Mouse (Mus musculus) kidney, postnatal 10 days (tissue): ENCODE measurements around the gene Topors.
A peak's percentile ranks its signal among the peaks of the same experiment; 100 is the strongest.
"Not testable (repeated sequence)": the region's sequence is repeated elsewhere in the genome, so short reads cannot be mapped to it uniquely, and the experiment has no call there.

ENCODE experiments used
- DNase-seq: peaks from one replicate; pipeline ENCODE4 v3.0.0; 2021; ENCODE audit warnings: mixed read lengths

Topors gene

DNA sequence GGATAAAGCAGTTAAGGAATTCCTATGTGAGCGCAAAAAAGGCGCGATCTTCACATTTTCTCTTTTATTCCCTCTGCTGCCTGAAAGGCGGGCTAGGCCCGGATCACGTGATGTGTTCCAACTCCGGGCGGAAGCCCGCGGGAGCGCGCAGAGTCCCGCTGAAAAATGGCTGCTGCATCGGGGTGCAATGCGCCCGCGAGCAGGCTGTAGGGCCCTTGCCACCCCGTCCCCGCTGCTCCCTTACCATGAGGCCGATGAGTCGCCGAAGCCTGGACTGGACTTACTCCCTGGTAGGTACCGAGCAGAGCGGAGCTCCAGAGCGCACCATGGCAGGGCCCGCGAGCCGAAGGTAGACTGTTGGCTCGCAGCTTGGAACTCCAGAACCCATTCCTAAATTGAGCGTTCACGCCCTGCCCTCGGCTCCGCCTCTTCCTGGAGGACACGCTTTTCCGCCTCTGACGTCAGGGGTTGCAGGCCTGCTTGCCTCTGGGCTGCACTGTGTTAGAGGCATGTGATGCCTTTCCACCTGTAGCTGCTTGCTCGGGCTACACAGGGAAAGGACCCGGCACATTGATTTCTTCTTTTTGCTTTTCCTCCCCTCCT lies at the start of gene Topors, which contains the start of gene Smim27:
TSS of gene Topors (minus strand) at position 421 of the 603 bp plus-strand sequence.
TSS of gene Smim27 (plus strand) at position 150 of the 603 bp plus-strand sequence.
- DNase-seq, result peak; percentile 97

DNA sequence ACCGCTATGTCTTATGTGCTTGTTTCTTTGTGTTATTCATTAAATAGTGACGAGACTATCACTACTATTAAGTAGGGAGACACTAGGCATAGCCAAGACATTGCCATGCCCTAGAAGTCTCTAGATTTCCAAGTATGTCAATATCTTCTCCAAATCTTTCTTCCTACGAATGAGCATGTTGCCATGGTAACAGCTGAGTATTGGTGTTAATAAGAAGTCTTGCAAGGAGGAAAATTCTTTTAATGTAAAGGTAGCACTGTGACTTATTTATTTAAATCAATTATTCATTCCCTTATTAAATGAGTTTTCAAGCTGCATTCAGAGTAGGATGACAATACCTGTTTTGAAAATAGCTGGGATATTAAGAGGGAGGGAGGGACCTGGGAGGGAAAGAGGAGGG lies 47.8 kb upstream of the Topors start:
- no peak for DNase-seq

DNA sequence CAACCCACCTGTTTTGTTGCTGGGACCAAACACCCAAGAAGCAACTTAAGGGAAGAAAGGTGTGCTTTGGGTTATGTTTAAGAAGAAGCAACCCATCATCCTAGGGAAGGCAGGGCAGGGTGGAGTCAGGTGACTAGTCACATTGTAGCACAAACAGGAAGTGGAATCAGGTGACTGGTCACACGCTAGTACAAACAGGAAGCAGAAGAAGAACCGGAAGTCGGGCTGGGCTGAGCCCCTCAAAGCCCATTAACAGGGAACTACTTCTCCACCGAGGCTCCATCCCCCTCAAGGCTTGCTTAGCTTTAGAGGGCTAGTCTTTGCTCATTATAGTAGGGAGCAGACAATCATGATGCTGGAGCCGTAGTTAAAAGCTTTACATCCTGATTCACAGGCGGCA lies 43.4 kb upstream of the Topors start:
- DNase-seq, result no peak

DNA sequence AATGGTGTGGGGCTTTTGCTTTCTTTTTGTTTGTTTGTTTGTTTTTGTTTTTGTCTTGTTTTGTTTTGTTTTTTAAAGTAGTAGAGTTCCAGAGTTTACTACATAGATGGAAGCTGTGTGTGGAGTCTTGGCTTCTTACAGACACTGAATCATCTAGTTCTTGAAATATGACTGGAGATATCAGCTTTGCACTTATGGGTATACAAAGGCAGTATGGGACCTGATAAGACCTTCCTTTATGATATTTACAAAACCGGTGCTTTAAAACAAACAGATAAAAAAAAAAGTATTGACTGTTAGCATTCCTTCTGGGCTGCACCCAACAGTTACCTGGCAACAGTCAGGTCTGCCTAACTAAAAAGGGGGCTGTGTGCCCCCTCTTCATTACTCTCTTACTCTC lies 42.6 kb upstream of the Topors start:
- DNase-seq, result no peak

DNA sequence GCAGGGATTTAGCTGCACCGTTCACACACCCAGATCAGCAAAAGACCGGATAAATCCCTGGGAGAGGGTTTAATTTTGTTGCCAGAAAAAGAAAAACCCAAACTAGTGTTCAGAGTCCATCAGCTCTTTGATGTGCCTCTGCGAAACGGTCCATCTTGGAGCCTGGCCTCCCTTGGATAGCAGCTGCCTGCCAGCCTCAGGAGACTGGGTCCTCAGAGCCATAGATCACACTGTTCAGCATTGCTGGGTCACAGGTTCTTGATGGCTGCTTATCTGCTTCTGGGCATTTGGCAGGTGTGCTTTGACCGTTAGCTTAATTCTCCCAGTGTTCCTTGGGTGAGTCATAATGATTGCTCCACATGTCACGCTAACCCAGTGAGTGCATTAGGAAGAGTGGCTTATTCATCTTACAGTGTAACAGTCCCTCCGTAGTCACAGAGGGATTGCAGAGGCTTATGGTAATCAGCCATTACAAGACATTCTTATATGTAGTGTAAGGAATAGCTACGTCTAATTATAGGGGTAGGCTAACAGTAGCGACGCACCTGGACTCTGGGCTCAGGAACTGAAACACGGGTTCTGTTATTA lies 41.2 kb upstream of the Topors start:
- DNase-seq, result no peak

DNA sequence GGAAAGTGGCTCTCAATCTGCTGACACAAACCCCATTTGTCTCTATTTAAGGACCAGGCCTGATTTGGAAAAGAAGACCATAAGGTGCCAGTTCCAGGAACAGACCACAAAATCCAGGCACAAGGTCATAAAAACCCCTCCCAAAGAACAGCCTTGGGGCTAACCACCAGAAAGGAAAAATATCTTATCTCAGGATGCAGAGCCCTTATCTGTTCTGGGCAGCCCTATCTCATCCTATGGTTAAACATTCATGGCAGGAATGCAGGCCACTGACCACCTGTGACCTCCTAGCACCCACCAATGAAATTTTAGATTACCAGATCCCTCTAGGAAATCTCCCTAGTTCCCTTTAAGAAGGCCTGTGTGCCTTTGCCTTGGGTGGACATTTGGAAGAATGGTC lies 40.0 kb upstream of the Topors start:
- DNase-seq, result no peak

DNA sequence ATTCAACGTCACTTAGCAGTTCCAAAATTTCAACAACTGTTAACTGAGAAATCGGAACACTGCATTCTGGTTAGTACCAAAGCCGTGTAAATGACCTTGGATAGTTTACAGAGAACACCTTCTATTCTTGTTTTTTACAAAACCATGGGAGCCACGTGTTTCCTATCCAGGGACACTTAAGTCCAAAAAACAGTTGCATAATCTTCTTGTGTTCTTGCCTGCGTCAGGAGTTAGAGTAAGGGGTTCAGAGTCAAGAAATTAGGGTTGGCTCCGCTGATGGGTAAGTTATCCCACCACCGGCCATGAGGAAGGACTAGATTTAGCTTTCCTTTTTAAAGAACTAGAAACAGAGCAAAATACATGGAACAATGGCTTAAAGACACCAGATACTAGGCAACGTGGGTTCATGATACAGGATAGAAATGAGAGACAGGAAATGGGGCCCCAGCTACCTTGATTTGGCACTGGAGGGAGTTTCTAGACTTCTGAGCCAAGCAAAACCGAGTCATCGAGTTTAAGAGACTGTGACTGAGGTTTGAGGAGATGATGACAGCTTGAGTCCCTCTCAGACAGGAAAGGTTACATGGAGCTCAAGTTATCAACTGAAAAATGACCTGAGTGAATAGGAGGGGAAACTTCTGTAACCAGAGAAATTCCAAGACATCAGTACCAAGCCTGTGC lies 32.9 kb upstream of the Topors start:
- no peak for DNase-seq

DNA sequence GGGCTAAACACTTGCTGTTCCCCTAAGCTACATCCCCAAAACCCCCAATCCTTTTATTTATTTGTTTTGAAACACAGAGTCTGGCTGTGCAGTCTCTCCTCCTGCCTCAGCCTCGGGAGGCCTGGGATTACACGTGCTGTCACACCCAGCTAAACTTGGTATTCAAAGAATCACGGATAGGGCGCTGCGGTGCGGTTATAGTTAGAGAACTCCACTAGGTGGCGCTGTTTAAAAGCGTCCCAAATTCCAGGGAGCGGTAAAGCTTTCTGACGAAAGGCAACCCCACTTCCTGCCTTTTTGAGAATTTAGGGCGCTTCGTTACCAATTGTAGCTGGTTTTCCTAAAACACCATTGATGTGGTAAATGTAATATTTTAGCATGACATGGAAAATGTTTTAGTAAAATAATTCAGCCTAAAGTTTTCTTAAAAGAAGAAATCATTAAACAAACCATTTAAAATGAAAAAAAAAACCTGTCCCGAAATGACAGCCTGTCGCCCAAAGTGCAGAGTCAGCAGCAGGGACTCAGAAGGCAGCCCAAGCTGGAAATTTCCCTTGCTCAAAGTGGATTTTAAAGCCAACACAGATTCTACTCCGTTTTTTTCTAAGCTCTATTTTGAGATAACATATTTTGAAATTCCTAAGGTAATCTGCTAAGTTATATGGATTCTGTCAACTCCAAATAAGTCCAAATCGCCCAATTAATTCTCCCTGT lies 31.6 kb upstream of the Topors start:
- peak; percentile 80 for DNase-seq

DNA sequence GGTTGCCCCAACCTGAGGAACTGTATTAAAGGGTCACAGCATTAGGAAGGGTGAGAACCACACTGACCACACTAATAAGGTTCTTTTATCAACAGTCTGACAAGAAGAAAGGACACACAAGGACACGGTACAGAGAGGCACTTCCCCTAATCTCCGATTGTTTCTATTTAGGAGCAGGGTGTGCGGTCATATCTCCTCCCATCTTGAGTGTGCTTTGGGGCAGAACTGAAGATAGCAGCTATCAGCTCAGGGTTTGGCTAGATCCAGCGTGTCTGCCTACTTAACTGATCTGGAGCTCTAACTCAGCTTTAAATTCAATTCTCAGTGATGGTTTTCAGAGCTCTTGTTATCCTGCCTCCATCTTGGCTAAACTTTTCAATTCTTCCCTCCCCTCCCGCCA lies 29.5 kb upstream of the Topors start:
- no peak for DNase-seq

DNA sequence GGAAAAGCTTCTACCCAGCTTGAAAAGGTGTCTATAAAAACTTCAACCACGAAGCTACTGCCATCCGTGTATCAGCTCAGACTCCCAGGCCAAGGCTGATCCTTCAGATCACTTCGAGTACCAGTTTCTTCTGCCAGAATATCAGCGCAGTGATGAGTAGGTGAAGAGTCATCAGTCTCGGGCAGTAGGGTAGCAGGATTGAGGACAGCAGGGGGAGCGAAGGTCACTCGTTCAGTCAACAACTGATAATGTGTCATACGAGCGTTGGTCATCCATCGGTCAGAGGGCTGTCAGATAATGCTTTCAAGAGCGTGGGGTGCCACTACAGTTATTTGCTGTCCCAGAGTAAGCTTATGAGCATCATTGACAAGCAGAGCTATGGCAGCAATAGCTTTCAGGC lies 21.9 kb upstream of the Topors start:
- DNase-seq, result not testable (repeated sequence)

DNA sequence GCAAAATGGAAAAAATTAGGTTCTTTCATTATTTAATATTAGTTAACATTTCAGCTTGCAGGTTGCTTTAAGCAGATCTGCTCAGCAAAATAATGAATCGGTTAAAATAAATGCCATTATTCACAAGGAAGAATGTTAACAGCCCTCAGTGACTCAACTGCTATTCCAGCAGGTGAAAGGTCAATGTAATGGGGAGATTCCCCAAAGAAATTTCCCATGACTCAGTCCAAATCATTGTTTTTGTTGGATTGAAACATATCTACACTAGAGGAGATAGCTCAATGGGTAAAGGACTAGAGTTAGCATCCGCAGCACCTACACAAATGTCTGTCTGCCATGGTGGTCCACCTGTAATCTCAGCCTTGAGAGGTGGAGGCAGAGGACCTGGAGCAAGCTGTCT lies 19.4 kb upstream of the Topors start:
- DNase-seq, result no peak

DNA sequence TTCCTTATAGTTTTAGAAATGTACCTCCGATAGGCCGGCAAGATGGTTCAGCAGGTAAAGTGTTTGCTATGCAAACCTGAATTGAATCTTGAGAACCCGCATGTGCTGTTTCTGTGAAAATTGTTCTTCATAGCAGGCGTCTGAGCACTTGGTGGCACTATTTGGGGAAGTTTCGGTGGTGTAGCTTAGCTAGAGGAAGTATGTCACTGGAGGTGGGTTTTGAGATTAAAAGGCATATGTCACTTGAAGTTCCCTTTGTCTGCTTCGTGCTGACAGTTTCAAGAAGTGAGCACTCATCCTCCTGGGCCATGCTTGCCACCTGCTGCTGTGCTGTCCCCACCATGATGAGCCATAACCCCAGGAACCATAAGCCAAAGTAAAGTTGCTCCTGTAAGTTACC lies 17.8 kb upstream of the Topors start:
- DNase-seq, result no peak

DNA sequence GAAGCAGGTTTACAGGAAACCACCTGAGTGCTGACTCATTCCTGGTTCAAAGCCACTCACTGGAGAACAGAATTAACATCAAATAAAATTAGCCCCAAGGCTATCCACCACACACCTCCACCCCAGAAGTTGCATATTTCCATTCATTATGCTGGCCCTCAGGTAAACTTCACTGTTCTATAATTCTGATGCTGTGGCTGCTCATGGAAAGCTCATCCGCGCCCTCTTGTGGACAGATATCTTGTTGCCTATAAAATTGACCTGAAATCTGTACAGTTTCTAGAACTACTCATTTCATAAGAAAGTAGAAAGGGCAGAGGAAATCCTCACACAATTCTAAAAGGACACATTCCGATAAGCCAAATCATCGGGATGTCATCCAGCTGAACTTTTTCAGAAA lies 15.9 kb upstream of the Topors start:
- DNase-seq, result peak; percentile 84

DNA sequence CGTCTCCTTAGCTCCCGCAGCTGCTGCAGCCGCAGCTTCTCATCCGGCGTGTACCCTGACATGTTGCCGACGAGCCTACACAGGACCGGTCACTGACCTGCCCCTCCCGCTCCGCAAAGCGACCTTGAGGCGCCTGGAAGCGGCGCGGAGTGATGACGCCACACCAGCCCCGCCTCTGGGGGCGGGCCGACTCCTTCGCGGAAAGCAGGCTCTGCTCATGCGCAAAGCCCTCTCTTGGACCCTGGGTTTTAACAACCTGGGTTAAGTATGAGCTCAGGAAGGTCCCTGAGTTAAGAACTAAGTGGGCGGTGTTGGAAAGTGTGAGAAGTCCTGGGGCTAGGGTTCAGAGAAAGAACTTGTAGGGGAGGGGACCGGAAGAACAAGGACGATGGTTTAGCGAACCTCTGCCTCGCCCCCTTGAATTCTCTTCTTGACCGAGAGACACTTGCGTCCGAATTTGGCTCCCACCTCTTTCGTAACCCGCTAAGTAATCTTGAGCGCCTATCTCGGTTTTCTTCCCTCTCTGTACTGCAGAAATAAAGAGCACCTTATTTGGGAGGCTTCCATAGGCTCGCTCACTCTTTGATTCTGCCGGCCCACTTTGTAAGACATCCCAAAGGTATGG lies 9.7 kb upstream of the Topors start, which contains the start of gene Ndufb6:
TSS of gene Ndufb6 (minus strand) at position 146 of the 625 bp plus-strand sequence.
- peak; percentile 98 for DNase-seq

DNA sequence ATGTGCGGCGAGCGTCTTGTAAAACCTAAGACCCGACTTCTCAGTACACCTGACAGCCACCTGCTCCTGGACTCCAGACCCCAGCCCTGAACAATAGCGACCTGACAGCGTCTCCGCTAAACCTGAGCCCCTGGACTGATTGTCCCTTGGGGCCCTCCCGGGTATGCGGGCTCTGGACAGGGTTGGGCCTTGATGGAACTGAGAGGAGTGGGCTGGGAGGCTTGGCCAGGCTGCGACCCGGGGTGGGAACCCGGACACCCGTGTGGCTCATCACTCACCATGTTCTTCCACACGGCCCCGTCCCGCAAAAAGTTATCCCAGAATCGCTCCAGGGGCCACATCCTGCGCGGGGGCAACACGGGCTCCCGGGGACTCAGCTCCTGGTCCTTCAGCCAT lies 9.2 kb upstream of the Topors start:
- DNase-seq, result no peak

DNA sequence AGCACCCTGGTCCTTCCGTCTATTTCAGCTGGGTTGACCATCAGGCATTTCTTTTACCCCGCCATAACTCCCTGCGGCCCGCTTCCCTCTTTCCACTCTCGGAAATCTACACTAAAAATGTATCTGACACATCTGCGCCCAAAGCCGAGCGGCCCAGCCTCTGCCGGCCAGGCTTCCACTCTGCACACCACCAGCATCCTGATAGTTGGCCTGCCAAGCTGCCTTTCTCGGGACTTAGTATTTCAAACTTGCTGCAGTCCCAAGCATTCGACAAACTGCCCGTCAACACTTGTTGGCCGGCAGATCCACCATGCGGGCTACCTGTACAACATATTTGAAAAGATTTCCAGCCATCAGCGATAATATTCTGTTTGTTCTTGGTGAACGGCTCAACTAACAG lies 815 bp downstream of the Topors start:
- no peak for DNase-seq

DNA sequence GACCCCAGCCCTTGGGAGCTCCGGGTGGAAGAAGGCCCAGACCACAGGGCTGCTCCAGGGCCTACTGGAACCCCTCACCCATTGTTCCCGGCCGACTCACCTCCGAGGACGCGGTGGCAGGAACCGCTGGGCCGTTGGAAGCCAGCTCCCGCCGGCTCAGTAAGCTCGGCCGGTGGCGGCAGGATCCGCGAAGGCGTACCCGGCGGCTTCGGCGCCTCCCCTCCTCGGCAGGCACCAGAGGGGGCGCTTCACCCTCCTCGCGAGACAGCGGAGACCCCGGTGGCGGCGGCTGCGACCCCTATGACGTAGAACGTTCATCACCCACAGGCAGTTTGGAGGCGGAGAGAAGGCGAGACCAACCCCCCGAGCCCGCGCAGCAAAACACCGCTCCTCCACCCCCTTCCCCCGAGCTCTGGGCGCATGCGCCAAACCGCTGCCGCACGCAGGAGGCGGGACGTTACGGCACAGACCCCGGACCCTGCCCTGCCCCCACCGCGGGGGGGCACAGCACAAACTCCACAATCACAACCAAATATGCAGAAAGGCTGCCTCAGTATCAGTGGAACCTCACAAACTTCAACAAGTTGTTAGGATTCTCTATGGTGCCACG lies 1.3 kb downstream of the Topors start:
- DNase-seq, result peak; percentile 96

DNA sequence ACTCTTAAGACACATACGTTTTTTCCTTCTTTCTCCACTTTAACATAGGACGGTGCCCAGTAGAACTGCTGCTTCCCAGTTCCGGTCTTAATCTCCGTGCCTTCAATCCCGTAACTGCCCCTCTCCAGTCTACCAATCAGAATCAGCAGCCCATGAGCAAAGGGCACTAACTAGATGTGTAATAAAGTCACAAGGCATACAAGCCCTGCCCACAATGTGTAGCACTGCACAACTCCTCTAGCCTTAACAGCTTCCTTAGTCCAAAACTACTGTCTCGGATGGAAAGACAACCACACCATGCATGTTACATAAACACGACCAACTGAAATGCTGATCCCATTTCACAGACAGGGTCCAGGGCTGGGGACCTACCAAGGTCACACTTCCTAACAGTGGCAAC lies 2.0 kb downstream of the Topors start:
- peak; percentile 22 for DNase-seq

DNA sequence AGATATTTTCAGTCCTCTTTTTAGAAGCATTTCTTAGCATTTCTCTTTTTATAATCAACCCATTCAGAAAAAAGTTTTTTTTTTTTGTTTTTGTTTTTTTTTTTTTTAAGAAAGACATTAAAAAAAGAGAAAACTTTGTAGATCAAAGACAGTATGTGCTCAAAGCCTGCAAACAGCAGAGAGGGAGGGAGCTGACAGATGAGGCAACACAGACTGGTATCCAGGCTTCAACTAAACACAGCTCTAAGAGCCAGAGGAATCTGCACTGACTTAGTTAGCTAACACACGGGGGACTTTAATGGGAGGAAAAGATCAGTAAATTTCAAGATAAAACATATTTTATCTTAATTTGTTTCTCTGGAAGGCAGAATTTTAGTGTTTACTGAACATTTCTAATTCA lies 5.3 kb downstream of the Topors start:
- no peak for DNase-seq

DNA sequence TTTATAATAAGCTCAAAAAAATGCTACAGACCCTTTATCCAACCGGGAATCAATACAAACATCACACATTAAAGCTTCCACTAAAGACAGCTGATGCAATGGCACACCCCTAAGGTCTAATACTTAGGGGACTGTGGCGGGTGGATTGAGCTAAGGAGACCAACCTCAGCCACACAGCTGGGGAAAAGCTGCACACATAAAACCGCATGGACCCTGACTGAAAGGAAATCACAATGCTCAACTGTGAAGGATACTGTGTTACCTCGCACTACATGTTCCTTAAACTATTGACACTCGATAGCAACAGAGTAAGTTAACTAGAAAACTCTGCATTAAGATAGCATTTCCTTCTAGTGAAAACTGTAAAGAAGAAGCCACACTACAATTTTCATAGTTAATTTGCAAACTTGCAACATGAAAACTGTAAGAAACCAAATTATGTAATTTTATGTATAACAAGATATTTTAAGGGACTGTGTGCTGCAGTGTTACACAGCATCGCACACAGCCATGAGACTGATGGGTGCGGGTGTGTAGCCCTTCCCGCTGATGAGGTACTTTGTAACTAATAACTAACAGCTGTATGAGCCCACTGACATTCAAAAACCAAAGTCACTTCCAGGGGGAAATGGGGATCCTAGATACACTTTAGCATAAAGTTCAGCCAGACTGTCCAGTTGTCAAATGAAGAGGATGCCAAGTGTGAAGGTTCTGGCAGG lies 15.1 kb downstream of the Topors start:
- DNase-seq, result no peak

DNA sequence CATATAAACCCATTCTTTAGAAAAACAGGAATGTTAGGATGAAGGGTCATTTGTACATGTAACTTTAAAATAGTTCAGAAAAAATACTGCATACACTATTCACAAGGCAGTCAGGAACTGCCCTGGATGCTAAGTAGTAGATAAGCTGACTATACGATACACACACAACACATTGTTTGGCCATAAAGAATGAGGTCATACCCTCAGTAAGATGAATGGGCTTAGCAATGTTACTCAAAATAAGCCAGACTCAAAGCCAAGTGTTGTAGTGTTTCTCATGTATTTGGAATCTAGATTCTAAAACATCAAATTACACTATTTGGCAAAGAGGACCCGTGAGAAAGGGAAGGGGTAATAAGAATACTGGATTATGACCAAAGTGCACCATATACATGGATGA lies 15.9 kb downstream of the Topors start:
- DNase-seq, result no peak

DNA sequence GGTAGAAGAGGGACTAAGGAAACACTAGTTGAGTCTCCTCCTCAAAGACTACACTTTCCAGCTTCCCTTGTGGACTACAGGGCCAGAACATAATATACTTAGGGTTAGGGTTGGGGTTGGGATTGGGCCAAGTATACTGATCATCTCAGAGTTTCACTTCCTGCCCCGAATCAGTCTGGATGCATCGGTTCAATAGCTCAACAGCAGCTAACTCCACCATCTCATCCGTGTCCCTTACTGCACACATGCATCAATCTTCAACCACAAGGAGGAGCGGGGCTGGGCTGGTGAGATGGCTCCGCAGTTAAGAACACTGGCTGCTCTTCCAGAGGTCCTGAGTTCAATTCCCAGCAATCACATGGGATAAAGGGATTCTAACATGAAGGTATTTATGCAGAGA lies 18.7 kb downstream of the Topors start:
- DNase-seq, result no peak
